Mouse (Mus musculus) CD4-positive helper T cell, adult 2 months (primary cell): ENCODE results near the gene Dpy19l3.
A peak's percentile ranks its signal among the peaks of the same experiment; 100 is the strongest.

ENCODE experiments used
- DNase-seq: peaks from one replicate; pipeline ENCODE4 v3.0.0-alpha.2; 2012; ENCODE audit warnings: low read depth, missing footprints, low spot score

The Dpy19l3 gene

DNA sequence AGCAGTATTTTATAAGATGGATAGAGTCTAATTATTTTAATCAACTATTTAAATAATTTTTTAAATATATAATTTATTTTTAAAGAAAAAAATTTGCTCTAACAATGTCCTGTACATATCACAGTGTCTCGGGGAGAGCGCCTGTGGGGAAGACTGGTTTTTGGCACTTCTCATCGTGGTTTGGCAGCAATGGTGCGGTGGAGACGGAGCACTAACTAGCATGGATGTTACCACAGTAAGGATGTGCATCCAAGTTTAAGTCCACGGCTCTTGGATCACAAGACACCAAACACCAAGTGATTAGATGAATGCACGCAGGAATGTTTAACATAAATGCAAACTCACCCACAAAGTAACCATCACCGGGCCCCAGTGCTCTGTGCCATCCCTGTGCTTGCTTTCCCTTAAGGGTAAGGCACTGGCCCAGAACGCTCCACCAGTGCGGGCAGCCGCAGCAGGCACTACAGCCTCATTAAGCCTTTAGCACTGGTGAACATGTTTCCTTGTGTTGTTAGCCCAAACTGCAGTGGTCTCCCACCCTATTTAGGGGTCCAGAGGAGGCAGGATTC lies 65.4 kb downstream of the Dpy19l3 start:
- DNase-seq: no peak

DNA sequence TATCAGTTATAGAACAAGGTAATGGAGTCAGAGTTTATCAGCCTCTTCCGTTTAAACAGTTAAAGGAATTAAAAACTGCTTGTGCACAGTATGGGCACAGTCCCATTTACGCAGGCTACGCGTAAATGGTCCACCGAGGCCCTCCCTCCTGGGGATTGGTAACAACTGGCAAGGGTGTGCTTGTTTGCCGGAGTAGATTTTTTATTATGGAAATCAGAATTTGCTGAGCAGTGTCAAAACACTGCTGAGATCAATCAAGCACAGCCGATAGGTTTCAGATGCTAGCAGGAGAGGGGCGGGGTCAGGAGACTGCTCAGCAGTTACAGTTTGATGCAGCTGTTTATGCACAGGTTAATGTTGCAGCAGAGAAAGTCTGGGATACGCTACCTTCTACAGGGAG lies 66.0 kb downstream of the Dpy19l3 start:
- no peak for DNase-seq

DNA sequence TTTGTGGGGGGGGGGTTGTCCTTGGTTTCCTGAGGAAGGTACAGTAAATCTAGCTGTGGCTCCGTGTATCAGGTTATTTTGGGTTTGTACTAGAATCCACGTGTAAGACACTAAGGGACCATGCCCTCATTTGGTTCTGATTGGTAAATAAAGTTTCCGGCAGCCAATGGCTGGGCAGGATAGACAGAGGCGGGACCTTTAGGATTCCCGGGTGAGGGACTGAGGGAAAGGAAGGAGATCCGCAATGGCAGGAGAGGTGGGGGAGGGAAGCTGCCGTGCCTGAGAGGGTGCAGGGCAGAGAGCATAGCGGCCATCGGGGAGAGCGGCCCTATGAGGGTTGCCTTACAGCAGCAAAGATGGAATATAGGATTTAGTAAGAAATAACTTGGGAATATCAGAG lies 67.0 kb downstream of the Dpy19l3 start:
- DNase-seq: no peak

DNA sequence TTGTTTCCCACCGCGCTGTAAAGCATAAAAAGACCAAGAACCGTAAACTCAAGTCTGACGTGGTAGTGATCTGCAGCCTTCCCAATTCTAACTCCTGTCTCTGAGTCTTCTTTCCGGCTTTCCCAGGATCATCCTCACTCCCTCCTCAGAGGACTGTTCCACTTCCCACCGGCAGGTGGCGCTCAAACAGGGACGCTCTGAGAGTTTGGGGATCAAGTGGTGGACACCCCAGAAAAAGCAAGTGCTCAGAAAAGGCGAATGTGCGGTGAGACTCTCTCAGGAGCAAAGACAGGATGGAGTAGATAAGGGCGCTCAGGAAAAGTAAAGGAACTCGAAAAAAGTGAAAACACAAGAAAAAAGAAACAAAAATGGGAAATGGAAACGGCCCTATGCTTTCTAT lies 67.5 kb downstream of the Dpy19l3 start:
- peak; percentile 15 for DNase-seq

DNA sequence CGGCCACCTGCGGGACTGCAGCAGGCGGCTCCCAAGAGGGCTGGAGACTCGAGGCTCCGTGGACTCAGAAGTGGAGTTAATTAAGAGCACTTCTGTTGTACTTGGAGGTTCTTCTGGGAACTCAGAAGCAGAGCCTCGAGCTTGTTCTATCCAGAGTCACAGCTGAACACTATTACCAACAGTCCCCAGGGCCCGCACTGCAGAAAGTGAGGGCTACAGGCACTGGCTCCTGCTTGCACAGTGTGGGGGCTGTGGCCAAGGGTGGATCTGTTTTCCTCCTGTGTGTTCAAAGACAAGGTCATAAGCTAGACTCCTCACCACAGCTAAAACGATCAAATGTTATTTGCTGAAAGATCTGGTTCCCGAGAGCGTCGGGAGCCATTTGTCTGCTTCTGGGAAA lies 68.0 kb downstream of the Dpy19l3 start:
- no peak for DNase-seq

DNA sequence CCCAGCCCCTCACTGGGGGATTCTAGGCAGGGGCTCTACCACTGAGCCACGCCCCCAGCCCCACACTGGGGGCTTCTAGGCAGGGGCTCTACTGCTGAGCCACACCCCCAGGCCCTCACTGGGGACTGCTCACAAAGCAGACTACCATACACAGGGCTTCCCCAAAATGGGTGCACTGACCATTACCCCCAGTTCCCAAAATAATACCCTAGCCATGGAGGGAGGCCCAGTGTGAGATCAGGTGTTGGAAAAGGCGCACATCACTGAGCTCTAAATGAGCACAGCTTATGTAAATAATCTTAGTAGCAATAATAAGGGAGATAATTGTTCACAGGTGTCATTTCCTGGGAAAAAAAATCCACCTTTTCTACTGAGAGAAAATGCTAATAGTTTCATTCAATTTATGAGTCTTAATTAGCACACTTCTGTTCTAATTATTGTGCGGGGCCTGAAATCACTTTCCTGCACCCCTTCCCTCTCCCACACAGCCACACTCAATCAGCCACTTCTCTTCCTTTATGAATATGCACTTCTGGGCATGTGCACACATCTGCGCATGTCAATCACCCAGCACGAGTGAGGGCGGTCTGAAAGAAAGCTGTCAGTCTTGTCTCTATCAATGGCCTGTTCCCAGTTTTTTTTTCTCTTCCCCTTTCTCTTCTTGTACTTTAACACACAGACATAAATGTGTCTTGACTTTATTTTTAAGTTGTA lies 70.7 kb downstream of the Dpy19l3 start:
- no peak for DNase-seq

DNA sequence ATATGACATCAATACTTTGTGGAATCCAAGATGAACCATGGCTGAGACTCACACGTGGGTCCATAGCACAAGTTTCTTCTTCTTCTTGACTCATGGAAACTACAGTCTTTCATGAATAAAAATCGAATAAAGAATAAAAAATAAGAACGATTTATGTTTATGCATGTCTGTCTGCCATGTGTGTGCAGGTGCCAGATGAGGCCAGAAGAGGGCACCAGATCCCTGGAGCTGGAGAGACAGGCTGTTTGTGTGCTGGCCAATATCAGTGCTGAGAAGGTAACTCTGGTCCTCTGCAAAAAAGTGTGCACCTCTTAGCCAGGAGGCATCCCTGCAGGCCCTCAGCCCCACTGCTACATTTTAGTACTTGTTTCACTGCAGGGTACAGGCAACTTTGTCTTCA lies 72.7 kb downstream of the Dpy19l3 start:
- no peak for DNase-seq

DNA sequence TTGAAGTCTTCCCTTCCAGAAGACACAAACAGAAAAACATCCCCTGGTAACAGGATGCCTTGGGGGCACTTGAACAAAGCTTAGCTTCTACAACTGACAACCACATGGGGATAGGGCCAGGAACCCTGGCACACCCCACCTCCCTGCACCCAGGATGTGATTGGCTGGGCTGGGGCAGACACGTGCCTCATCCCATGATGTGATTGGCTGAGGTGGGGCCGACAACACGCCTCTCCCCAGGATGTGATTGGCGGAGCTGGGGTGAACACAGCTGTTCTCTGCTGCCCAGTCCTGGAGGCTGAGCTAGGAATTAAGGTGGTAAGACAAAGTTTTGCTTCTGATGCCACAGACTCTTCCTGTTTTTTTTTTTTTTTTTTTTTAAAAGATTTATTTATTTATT lies 75.3 kb downstream of the Dpy19l3 start:
- DNase-seq: no peak

DNA sequence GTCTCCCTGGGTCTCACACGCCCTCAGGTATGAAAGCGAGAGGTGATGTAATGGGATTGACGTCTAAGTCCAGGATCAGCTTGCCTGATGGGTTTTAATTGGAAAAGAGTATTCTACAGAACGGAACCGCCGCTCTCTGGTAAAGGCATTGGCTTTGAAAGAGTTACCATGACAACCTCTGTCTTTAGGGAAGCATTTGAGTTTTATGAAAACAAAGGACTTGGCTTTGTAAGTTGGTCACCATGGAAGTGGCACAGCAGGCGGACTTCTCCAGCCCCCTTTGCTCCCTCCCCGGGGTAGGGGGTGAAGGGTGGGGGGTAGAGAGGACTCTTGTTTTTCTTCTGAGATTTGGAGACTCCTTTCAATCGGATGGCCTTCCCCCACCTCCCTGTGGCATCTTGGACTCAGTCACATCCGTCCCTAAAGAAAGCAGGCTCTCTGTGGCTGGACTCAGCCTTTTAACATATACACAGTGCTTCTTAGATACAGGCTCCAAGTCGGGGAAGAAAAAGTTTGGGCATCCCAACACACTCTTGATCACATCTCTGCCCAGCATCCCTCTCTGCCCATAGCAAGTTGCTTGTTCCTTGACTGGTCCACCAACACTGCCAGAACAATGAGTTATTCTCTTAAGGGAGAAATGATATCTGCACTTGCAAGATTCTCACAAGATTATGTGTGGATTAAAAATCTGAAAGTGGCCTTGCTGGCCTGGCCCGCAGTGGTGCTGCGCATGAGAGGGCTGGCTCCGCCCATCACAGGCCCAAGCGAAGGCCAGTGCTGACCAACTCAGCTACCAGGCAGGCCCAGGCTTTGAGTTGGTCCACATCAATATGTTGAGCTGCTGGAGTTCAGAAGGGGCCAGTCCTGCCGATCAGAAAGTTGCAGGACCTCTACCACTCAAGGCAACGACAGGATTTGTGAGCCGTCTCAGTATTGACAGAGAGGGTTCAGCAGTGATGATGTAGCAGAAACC lies 85.9 kb downstream of the Dpy19l3 start:
- DNase-seq: no peak

DNA sequence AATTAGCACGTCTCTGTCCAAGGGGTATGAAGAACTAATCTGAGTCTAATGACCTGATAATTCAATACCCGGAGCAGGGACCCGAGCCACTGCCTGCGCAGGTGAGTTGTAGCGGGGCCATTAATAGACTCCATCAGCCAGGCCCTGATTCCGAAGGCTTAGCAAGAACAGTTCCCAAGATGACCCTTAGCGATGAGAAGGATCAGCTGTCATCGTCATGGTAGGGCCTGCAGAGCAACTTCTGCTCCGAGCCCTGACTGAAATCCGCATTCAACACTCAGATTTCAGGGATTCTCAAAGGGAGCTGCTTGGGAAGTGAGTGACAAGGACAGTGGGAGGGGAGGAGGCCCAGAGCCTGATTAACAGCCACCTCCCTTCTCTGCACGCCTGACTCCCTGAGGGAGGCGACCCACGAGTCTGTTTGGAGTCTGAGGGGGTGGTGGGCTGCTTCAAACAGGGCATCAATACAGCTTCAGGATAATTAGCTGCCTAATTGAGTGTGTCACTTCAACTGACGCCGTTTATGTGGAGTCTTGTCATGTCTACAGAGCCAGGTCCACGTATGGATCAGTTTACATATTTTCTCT lies 90.4 kb downstream of the Dpy19l3 start:
- no peak for DNase-seq

DNA sequence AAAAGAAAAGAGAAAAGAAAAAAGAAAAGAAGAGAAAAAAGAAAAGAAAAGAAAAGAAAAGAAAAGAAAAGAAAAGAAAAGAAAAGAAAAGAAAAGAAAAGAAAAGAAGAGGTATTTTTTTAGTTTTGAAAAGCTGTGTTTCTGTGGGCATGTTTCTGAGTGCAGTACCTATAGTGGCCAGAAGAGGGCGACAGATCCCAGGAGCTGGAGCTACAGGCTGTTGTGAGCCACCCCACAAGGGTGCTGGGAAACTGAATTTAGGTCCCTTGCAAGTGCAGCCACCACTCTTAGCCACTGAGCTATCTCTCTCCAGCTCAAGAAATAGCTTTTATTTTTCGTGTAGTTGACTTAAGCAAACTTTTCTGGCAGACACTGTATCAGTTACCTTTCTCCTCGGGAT lies 95.1 kb downstream of the Dpy19l3 start:
- DNase-seq: peak; percentile 45

DNA sequence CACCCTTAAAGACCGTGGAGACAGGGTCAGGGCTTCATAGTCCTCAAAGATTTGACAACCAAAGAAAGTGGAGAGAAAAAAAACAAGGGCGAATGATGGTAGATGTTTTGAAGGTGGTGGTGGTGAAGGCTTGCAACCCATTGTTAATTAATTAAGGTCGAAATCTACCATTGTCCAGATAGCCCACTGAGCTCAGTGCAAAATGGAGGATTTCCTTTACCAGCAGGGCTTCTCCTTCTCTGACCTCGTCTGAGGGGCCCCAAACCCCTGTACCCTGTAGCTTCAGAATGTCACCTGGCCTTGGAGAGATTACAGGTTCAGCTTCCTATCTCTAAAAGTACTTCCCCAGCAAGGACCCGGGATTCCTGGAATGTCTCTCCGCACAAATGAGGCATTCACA lies 96.4 kb downstream of the Dpy19l3 start:
- no peak for DNase-seq

DNA sequence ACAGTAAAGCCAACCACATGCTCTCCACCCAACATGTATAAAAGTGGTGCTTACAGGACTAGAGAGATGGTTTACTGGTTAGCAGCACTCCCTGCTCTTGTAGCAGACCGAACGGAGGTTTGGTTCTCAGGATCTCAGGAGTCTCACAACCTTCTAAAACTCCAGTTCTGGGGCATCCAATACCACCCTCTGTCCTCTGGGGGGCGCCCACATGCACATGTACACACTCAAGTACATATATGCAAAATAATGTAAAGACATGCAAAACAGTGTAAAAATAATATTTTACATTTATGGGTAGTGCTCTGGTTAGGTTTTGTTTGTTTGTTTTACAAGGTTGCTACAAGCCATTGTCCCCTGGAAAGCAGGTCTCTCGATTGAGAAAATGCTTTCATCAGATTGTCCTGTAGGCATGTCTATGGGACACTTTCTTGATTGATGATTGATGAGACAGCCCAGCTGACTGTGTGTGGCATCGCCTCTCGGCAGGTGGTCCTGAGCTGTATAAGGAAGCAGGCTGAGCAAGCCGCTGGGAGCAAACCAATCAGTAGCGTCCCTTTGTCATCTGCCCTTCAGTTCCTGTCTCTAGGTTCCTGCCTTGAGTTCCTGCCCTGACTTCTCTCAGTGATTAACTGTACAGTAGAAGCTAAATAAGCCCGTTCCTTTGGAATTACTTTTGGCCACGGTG lies 102.5 kb downstream of the Dpy19l3 start:
- DNase-seq: peak; percentile 21

DNA sequence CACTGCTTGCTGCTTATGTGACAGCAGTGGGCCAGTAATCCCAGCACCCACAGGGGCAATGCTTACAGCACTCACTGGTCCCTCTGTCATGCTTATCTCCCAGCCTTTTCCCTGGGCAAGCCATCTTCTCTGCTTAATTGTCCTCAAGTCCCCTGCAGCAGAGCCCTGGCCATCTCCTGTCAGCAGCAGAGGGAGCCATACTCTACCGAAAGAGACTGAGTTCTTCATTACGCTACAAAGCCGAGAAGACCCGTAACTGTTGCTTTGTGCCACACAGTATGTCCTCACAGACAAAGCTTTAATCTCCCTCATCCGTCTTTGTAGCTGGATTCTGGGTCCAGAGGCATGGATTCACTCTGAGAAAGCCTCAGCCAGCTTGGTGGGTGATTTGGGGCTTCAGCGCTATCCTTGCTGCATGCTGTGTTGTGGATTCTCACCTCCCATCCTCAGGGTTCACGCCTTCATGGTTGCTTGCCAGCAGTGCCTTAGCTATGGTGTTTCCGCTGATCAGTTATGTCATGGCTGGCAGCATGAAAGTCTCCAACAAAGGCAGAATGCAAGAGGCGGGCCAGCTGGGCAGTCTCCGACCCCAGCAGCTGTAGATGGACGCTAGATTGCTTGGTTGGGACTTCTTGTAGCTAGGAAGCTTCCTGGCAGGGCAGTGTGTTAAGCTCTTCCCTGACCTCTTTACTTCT lies 103.4 kb downstream of the Dpy19l3 start:
- DNase-seq: no peak

DNA sequence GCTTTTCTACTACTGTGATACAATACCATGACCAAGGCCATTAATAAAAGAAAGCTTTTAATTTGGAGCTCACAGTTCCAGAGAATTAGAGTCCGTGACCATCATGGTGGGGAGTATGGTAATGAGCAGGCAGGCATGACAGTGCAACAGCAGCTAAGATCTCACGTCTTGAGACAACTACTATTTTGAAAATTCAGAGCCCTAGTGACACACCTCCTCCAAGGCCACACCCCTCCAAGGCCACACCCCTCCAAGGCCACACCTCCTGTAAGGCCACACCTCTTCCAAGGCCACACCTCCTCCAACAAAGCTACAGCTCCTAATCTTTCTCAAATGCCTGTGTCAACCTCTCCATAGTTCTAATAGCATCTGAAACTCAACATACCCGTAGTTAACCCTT lies 105.2 kb downstream of the Dpy19l3 start:
- DNase-seq: peak; percentile 55

DNA sequence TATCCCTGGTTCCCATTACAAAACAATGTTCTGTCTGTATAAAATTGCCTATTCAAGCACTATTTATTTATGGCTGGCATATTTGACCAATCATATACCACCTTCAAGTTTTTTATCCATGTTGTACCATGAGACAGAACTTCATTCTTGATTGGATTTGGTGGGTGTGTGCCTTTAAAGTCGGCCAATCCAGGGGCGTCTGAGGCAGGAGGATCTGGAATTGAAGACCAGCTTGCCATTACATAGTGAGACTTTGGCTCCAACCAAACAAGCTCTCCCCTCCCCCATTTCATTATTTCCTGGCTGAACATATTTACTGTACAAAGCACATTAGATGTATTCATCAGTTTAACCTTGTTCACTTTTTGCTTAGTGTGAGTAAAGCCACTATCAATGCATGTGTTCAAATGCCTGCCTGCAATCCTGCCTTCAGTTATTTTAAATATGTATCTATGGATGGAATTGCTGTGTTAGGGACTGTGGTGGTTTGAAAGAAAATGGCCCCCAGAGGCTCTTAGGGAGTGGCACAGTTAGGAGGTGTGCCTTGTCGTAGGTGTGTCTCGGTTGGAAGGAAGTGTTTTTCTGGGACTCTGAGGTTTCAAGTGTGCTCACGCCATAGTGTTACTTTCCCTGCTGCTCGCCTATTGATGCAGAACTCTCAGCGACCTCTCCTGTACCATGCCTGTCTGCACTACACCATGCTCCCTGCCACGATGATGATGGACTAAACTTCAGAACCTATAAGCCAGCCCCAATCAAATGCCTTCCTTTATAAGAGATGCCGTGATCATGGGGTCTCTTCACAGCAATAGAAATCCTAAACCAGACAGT lies 105.8 kb downstream of the Dpy19l3 start:
- DNase-seq: no peak

DNA sequence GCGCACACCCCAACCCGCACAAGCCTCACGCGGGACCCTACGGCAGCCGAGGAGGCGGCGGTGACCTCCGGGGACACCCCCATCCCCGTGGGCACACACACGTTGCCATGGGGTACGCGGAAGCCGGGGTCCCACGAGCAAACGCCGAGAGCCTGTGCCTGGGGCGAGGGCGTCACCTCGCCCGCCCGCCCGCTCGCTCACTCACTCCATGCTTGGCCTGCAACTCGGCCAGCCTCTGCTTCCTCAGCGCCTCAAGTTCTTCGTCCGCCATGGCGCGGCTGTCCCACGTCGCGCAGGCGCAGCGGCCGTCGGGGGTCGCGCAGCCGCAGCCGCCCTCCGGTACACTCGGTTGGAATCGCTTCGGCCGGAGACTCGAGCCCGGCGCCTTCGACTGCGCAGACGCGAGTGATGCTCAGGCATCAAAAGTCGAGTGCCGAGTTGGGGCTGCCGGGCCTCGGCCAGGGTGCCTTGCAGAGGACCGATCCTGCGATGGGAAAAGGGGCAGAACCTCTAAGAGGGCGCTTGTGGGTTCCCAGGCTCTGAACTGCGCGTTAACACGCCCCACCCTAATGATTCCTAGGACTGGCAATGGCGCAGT lies 107.1 kb downstream of the Dpy19l3 start, which contains the start of gene Pdcd5:
Gene Pdcd5, minus strand, starts transcription at position 421 of the 598 bp plus-strand sequence.
- peak; percentile 97 for DNase-seq

DNA sequence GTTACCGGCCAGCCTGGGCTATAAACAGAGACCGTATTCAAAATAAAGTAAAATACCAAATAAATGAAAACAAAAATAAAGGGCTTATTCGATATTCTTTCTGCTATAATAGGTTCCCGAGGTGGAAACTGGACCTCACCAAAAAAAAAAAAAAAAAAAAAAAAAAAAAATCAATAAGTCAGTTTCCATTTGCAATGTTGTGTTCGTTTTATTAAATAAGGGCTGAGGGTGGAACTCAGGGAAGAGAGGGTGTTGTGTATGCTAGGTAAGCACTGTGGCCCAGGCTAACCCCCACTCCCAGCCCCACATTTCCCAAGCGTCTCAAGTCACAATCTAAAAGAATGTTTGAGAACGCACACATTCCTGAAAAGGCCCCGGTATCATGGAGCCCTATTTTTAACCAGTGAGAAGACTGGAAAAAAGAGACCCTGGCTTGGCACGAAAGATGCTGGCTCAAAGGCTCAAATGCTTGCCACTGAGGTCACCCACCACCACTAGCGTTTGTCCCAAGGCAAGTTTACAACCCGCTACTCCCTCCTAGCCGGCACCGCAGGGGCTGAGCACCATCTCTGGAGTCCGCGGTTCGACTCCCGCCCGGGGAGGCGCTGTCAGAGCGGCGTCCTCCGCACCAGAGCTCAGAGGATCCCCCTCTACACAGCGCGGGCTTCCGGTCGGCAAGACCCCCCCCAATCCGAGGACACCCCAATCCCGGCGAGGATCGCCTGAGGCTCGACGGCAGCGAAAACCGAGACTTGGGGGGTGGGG lies 107.8 kb downstream of the Dpy19l3 start:
- DNase-seq: no peak

DNA sequence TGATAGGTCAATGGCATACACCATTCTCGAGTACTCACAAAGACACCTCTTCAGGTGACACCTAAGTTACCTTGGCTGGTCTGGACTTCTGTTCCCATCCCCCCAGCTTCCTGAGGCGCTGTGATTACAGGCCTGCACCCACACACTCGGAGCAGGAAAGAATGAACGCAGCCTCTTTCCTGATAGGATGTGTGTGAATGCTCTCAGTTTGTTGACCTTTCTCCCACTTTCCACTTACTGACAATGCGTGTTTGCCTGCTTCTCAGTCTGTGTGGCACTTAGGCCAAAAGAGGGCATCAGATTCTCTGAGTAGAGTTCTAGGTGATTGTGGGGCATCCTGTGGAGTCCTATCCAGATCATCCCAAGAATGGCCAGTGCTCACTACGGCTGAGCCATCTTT lies 114.2 kb downstream of the Dpy19l3 start:
- no peak for DNase-seq
